Mouse (Mus musculus) limb, embryonic 14.5 days (tissue): Measurements from ENCODE around the gene Stx6. TPM values are rescaled to one million over a fixed set of nuclear protein-coding genes. Genes with fewer than 3 reads are reported as not detected.

Source experiments
- ATAC-seq: fragments of 200-750 bp; cut with Nextera tagmentation; 2 replicates; pipeline ENCODE4 v1.8.0; 2017; ENCODE audit warnings: low read depth, moderate number of reproducible peaks, moderate TSS enrichment; ENCODE audit not compliant: low FRiP score
- DNase-seq: peaks from one replicate; pipeline ENCODE4 v3.0.0-alpha.2; 2015; ENCODE audit warnings: low spot score
- H3K27ac ChIP-seq: fragments of 300-500 bp; sonication (generic); replicated peaks from 2 replicates; pipeline ENCODE4 v1.5.1; 2014; ENCODE audit warnings: low read depth, mild to moderate bottlenecking, low read length, moderate library complexity, mixed read lengths
- H3K27me3 ChIP-seq: fragments of 300-500 bp; sonication (generic); 2 replicates; pipeline ENCODE4 v1.6.1; 2014; ENCODE audit warnings: low read length, mixed read lengths; ENCODE audit not compliant: control insufficient read depth, insufficient read depth
- H3K36me3 ChIP-seq: fragments of 300-500 bp; sonication (generic); 2 replicates; pipeline ENCODE4 v1.6.1; 2014; ENCODE audit warnings: mild to moderate bottlenecking, low read length, moderate library complexity, mixed read lengths; ENCODE audit not compliant: control insufficient read depth, insufficient read depth
- H3K4me1 ChIP-seq: fragments of 300-500 bp; sonication (generic); 2 replicates; pipeline ENCODE4 v1.6.1; 2014; ENCODE audit warnings: antibody characterized with exemption, low read length, mixed read lengths; ENCODE audit not compliant: control insufficient read depth, insufficient read depth
- H3K4me2 ChIP-seq: fragments of 300-500 bp; sonication (generic); replicated peaks from 2 replicates; pipeline ENCODE4 v1.6.1; 2014; ENCODE audit warnings: low read depth, mild to moderate bottlenecking, low read length, moderate library complexity; ENCODE audit not compliant: severe bottlenecking
- H3K4me3 ChIP-seq: fragments of 300-500 bp; sonication (generic); replicated peaks from 2 replicates; pipeline ENCODE4 v1.5.1; 2014; ENCODE audit warnings: low read length
- H3K9ac ChIP-seq: fragments of 300-500 bp; sonication (generic); 2 replicates; pipeline ENCODE4 v1.6.1; 2014; ENCODE audit warnings: mild to moderate bottlenecking, low read depth, low read length, moderate library complexity; ENCODE audit not compliant: severe bottlenecking
- H3K9me3 ChIP-seq: fragments of 300-500 bp; sonication (generic); 2 replicates; pipeline ENCODE4 v1.6.1; 2016; ENCODE audit warnings: low read length; ENCODE audit not compliant: control insufficient read depth
- POLR2A ChIP-seq: fragments of 200-500 bp; IDR thresholded peaks from 2 replicates; pipeline ENCODE4 v1.8.0; 2012; ENCODE audit warnings: inconsistent platforms, mild to moderate bottlenecking, moderate library complexity, borderline replicate concordance; ENCODE audit not compliant: insufficient read depth, insufficient read length; ENCODE audit errors: extremely low read depth
- WGBS: fragments of 180-500 bp; shearing (Covaris S2); extraction: QIAGEN DNeasy Blood & Tissue Kit; methylation state at CpG from one replicate; pipeline ENCODE4 v1.1.7; 2014; 5-methylcytosine and 5-hydroxymethylcytosine counted together
- polyA plus RNA-seq, 2 experiments: library from polyadenylated mRNA; depleted of rRNA in 1 of 2; stranded (reverse) in 1 of 2; unstranded in 1 of 2; fragments of >200 nt; fragmentation: Nextera tagmentation in 1 of 2; extraction: Ambion mirVana in 1 of 2; gene quantifications; 2 replicates each; pipeline versions ENCODE4 v1.2.1 to v1.2.3; 2012 to 2014

Stx6 gene
- polyA plus RNA-seq, 2 experiments = 80.1 to 89.9 TPM

DNA sequence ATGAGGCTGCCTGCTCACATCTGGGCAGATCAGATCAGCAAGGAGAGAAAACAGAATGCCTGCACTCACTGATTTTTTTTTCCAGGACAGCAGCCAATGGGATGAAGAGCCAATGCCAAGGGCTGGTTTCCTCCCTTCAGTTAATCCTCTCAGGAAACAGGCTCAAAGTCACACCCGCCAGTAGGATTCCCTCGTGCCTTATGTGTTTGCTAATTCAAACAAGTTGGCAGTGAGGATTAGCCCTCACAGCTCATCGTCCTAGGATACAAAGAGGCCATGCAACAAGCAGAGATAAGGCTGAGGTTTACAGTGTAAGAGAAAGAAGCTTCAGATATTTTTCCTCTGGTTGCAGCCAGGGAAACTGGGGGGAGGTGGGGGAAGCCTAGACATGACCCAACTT, 44.6 kb upstream of the Stx6 start:
- no peak overlapping the region for H3K9ac ChIP-seq
- no peaks in the 10 kb centered on the region for H3K27me3 ChIP-seq
- WGBS = 25% methylated on average over 3 of the region's 3 CpGs
- H3K4me3 ChIP-seq = no peak overlapping the region
- TF ChIP-seq POLR2A = no peak
- peaks cover 11% of the 10 kb centered on the region for H3K4me1 ChIP-seq
- no peaks in the 10 kb centered on the region for H3K36me3 ChIP-seq
- no peak overlapping the region for H3K27ac ChIP-seq
- H3K9me3 ChIP-seq = no peaks in the 10 kb centered on the region
- H3K4me2 ChIP-seq = no peak overlapping the region
- DNase-seq (no peak), ATAC-seq (no peak)

DNA sequence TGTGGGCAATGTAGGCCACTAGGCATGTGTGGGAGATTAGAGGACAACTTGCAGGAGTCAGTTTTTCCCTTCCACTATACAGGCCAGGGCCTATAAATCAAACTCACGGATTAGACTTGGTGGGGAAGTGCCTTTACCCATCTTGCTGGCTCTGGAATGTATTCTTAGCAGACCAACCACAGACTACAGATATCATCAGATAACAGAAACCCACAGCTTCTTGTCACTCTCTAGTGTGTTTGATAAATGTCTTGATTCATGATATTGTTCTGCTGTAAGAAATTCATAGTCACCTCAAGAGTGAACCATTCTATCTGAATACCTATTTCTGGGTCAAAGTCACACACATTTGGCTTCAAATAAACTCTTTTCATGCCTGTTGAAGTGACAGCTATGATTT, 38.8 kb upstream of the Stx6 start:
- ATAC-seq = no peak
- no peaks in the 10 kb centered on the region for H3K9me3 ChIP-seq
- TF ChIP-seq POLR2A = no peak
- no peak overlapping the region for H3K9ac ChIP-seq
- no peak overlapping the region for H3K4me3 ChIP-seq
- 43% methylated on average over 1 of the region's 1 CpGs for WGBS
- H3K36me3 ChIP-seq = no peaks in the 10 kb centered on the region
- H3K27ac ChIP-seq = no peak overlapping the region
- DNase-seq = no peak
- H3K27me3 ChIP-seq = no peaks in the 10 kb centered on the region
- H3K4me2 ChIP-seq = no peak overlapping the region
- H3K4me1 ChIP-seq = no peaks in the 10 kb centered on the region

DNA sequence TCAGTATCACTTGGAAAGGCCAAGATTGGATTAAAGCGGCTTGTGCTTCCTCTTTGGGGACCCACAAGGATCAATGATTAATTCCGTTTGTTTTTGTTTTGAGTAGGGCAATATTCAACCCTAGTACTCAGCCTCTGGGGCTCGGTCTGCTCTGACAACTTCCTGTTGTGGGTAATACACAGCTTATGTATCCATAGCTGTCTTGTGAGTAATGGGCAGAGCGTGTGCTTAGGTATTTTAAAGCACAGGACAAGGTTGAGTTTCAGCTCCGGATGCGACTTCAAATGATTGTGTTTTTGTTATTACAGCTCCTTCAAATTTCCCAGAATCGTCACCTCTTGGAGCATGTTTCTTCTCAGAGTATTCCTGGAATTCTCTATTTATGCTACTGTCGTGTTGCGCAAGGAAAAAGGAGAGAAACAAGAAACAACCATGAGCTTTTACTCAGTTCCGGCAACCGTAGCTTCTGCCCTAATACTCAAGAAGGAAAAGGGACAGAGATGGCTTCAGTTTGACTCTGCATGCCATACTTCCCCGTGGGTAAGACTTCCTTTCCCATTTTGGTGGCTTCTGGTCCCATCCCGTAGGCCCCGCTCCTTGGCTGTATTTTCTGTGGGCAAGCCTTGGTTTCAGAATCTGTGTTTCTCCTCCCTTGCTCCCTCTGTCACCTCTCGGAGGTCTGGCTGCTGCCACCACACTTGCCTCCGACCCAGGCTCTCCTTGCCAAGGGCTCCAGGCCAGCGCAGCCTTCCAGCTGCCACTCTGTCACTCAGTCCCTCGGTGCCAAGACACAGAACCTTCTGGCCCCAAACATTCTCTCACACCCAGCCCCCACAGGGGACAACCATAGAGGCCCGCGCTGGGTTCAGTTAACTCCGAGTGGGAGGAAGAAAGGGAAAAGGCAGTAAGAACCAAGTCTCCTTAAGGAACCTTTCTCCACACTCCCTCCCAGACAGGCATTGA, 36.3 kb upstream of the Stx6 start:
- no peak for TF ChIP-seq POLR2A
- H3K9ac ChIP-seq = no peak overlapping the region
- H3K4me3 ChIP-seq = no peak overlapping the region
- H3K4me2 ChIP-seq = no peak overlapping the region
- DNase-seq = no peak
- no peaks in the 10 kb centered on the region for H3K36me3 ChIP-seq
- H3K27ac ChIP-seq = no peak overlapping the region
- H3K27me3 ChIP-seq = no peaks in the 10 kb centered on the region
- H3K9me3 ChIP-seq = no peaks in the 10 kb centered on the region
- ATAC-seq = no peak
- no peaks in the 10 kb centered on the region; the same call in 1 of the 2 replicates for H3K4me1 ChIP-seq
- WGBS = 78% methylated on average over 21 of the region's 21 CpGs

DNA sequence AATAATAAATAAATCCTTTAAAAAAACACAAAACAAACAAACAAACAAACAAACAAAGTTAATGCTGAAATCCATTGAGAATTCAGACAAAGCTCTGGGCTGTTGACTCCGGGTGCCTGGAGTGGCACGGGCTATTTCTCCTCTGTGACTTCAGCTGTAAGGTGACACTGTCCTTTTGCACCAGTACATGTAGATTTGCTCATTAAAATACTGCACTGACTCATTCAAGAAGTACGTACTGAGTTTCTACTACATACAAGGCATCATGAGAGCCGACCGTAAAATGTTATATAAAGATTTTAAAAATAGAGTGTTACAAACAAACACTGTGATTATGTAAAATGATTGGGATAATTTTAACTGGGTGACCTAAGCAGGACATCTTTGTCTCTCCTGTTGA, 34.1 kb upstream of the Stx6 start:
- Histone ChIP-seq H3K27me3 (no peaks in the 10 kb centered on the region), H3K4me1 (no peaks in the 10 kb centered on the region; the same call in 1 of the 2 replicates), H3K27ac (no peak overlapping the region), H3K9me3 (no peaks in the 10 kb centered on the region), H3K4me2 (no peak overlapping the region), H3K36me3 (no peaks in the 10 kb centered on the region), H3K4me3 (no peak overlapping the region), H3K9ac (no peak overlapping the region)
- DNase-seq = no peak
- no peak for TF ChIP-seq POLR2A
- WGBS = 89% methylated on average over 5 of the region's 5 CpGs
- ATAC-seq = no peak

DNA sequence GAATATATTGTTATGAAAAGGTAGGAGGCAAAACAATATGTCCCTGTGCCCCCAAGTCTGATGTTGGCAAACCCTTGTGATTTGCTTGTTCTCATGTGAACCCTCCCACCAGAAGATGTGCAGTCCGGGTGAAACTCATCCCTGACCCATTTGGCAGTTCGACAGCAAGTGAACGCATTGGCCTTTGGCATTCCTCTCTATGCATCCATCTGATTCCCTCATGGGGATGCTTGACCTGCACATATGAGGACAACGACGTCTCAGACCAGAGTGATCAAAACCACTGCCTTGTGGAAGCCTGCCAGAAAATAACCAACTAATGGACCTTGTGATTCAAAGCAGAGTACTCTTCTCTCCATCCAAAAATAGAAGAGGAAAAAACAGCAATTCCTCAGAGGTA, 31.8 kb upstream of the Stx6 start:
- Histone ChIP-seq H3K36me3 (no peaks in the 10 kb centered on the region; the same call in 1 of the 2 replicates), H3K4me2 (no peak overlapping the region), H3K4me3 (no peak overlapping the region), H3K27me3 (no peaks in the 10 kb centered on the region), H3K4me1 (no peaks in the 10 kb centered on the region; the same call in 1 of the 2 replicates), H3K9me3 (no peaks in the 10 kb centered on the region), H3K27ac (0 out of 2 replicates have a peak overlapping the region, but pooled peaks have one; percentile 13), H3K9ac (no peak overlapping the region)
- no peak for TF ChIP-seq POLR2A
- WGBS = 75% methylated on average over 5 of the region's 5 CpGs
- no peak for ATAC-seq
- no peak for DNase-seq
